Mouse (Mus musculus): ENCODE results near the gene Kmt2e. TPM values are rescaled to one million over a fixed set of nuclear protein-coding genes. Genes with fewer than 3 reads are reported as not detected.

Kmt2e gene
- total and polyA plus RNA-seq, 2 experiments: 8.1 to 19.1 TPM

DNA sequence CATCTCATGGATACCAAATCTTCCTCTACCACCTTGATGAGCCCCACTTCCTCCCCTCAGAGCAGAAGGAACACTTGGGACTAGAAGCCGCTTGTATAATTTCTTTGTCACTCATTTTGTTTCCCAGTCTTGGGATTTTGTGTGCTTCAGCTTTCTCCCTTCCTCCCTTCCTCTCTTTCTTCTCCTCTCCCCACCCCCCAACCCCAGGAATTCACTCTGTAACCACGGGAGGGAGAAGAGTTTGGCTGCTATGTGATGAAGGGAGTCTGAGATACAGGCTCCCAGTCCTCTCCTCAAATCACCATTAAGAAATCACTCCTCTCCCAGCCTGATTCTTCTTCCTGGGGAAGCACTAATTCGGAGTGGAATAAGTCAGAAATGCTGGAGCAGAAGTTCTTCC is 46.1 kb upstream of the Kmt2e start:
- Histone ChIP-seq H3K4me3 (ENCODE audit: insufficient read depth, low read depth, low read length) (no peak overlapping the region), H3K4me1 (ENCODE audit: control insufficient read depth, insufficient read depth, low read length) (no peaks in the 10 kb centered on the region; the same call in 1 of the 2 replicates), H3K79me2 (ENCODE audit: control insufficient read depth, insufficient read depth, low read length) (no peaks in the 10 kb centered on the region), H3K27ac (replicated peaks; ENCODE audit: insufficient read depth, low read depth, low read length) (no peak overlapping the region), H3K27me3 (ENCODE audit: control insufficient read depth, insufficient read depth, low read length) (no peaks in the 10 kb centered on the region), H3K9ac (ENCODE audit: low read depth, low read length) (no peak overlapping the region), H3K36me3 (ENCODE audit: control insufficient read depth, insufficient read depth, low read length) (no peaks in the 10 kb centered on the region)
- no peak for TF ChIP-seq CTCF (IDR thresholded peaks at IDR 0.05; ENCODE audit: low read depth, low read length)
- no peak for TF ChIP-seq POLR2A (IDR thresholded peaks at IDR 0.05; ENCODE audit: extremely low read depth, insufficient read depth, low read length)
- DNase-seq (ENCODE audit: extremely low read depth, low read depth, low spot score): no peak
- 47% methylated on average over 3 of the region's 3 CpGs for WGBS

DNA sequence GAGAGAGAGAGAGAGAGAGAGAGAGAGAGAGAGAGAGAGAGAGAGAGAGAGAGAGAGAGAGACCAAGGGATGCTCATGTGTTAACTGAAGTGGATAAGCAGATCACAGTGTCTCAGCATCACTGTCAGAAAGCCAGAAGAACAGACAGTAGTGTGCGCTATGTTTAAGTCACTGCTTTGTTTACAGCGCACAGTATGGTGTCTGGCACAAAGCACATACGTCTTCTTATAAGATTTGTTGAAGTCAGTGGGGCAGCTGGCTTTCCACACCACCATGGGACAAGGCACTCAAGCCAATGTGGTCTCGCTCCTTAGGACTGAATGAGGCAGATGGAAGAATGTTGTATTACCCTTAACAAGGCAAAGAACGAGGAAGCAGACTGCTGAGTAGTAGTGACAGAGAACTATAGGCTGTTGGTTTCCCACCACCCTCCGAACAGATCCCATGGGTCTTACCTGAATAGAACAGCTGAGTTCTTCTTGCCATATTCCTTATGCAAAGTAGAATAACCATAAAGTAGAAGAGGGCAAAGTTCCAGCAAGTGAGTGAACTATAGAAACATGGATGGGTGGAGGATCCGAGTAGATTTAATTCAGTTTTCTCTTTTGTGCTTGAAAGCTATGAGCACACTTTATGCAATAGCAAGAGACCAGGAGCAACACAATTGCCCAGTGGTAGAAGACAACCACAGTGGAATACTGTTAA is 44.5 kb upstream of the Kmt2e start:
- TF ChIP-seq POLR2A (IDR thresholded peaks at IDR 0.05; ENCODE audit: extremely low read depth, insufficient read depth, low read length) (no peak), CTCF (IDR thresholded peaks at IDR 0.05; ENCODE audit: low read depth, low read length) (no peak)
- Histone ChIP-seq H3K9ac (ENCODE audit: low read depth, low read length) (no peak overlapping the region), H3K4me1 (ENCODE audit: control insufficient read depth, insufficient read depth, low read length) (no peaks in the 10 kb centered on the region; the same call in 1 of the 2 replicates), H3K27me3 (ENCODE audit: control insufficient read depth, insufficient read depth, low read length) (no peaks in the 10 kb centered on the region), H3K4me3 (ENCODE audit: insufficient read depth, low read depth, low read length) (no peak overlapping the region), H3K79me2 (ENCODE audit: control insufficient read depth, insufficient read depth, low read length) (no peaks in the 10 kb centered on the region), H3K36me3 (ENCODE audit: control insufficient read depth, insufficient read depth, low read length) (no peaks in the 10 kb centered on the region), H3K27ac (replicated peaks; ENCODE audit: insufficient read depth, low read depth, low read length) (no peak overlapping the region)
- 88% methylated on average over 7 of the region's 7 CpGs for WGBS
- DNase-seq (ENCODE audit: extremely low read depth, low read depth, low spot score): no peak

- Histone ChIP-seq H3K27me3 (ENCODE audit: control insufficient read depth, insufficient read depth, low read length) (no peaks in the 10 kb centered on the region), H3K4me3 (ENCODE audit: insufficient read depth, low read depth, low read length) (no peak overlapping the region), H3K27ac (replicated peaks; ENCODE audit: insufficient read depth, low read depth, low read length) (no peak overlapping the region), H3K36me3 (ENCODE audit: control insufficient read depth, insufficient read depth, low read length) (no peaks in the 10 kb centered on the region), H3K4me1 (ENCODE audit: control insufficient read depth, insufficient read depth, low read length) (peaks cover 3% of the 10 kb centered on the region; the same call in 1 of the 2 replicates), H3K9ac (ENCODE audit: low read depth, low read length) (no peak overlapping the region), H3K79me2 (ENCODE audit: control insufficient read depth, insufficient read depth, low read length) (no peaks in the 10 kb centered on the region)
- TF ChIP-seq POLR2A (IDR thresholded peaks at IDR 0.05; ENCODE audit: extremely low read depth, insufficient read depth, low read length) (no peak), CTCF (IDR thresholded peaks at IDR 0.05; ENCODE audit: low read depth, low read length) (no peak)
- DNase-seq (ENCODE audit: extremely low read depth, low read depth, low spot score): no peak
- WGBS: 92% methylated on average over 7 of the region's 7 CpGs
Observed at GRCm38 (mm10) chr5:23391714-23392113, 42.5 kb upstream of the Kmt2e start.

GRCm38 (mm10) chr5:23393870-23394269 is 40.4 kb upstream of the Kmt2e start:
- WGBS: 90% methylated on average over 5 of the region's 5 CpGs
- Histone ChIP-seq H3K79me2 (ENCODE audit: control insufficient read depth, insufficient read depth, low read length) (no peaks in the 10 kb centered on the region), H3K27me3 (ENCODE audit: control insufficient read depth, insufficient read depth, low read length) (no peaks in the 10 kb centered on the region), H3K27ac (replicated peaks; ENCODE audit: insufficient read depth, low read depth, low read length) (no peak overlapping the region), H3K36me3 (ENCODE audit: control insufficient read depth, insufficient read depth, low read length) (no peaks in the 10 kb centered on the region), H3K4me3 (ENCODE audit: insufficient read depth, low read depth, low read length) (no peak overlapping the region), H3K4me1 (ENCODE audit: control insufficient read depth, insufficient read depth, low read length) (peaks cover 8% of the 10 kb centered on the region; the same call in 1 of the 2 replicates), H3K9ac (ENCODE audit: low read depth, low read length) (no peak overlapping the region)
- DNase-seq (ENCODE audit: extremely low read depth, low read depth, low spot score): no peak
- TF ChIP-seq POLR2A (IDR thresholded peaks at IDR 0.05; ENCODE audit: extremely low read depth, insufficient read depth, low read length): no peak
- TF ChIP-seq CTCF (IDR thresholded peaks at IDR 0.05; ENCODE audit: low read depth, low read length): no peak

GRCm38 (mm10) chr5:23394366-23395145 is 39.7 kb upstream of the Kmt2e start:
- no peak for DNase-seq (ENCODE audit: extremely low read depth, low read depth, low spot score)
- Histone ChIP-seq H3K79me2 (ENCODE audit: control insufficient read depth, insufficient read depth, low read length) (no peaks in the 10 kb centered on the region), H3K36me3 (ENCODE audit: control insufficient read depth, insufficient read depth, low read length) (no peaks in the 10 kb centered on the region), H3K27me3 (ENCODE audit: control insufficient read depth, insufficient read depth, low read length) (no peaks in the 10 kb centered on the region), H3K4me3 (ENCODE audit: insufficient read depth, low read depth, low read length) (no peak overlapping the region), H3K9ac (ENCODE audit: low read depth, low read length) (no peak overlapping the region), H3K4me1 (ENCODE audit: control insufficient read depth, insufficient read depth, low read length) (peaks cover 8% of the 10 kb centered on the region; the same call in 1 of the 2 replicates), H3K27ac (replicated peaks; ENCODE audit: insufficient read depth, low read depth, low read length) (no peak overlapping the region)
- 70% methylated on average over 3 of the region's 3 CpGs for WGBS
- TF ChIP-seq CTCF (IDR thresholded peaks at IDR 0.05; ENCODE audit: low read depth, low read length) (no peak), POLR2A (IDR thresholded peaks at IDR 0.05; ENCODE audit: extremely low read depth, insufficient read depth, low read length) (no peak)

All from liver, adult 2 months (tissue).